ENCODE assay signal across 26 mouse cellular contexts in the genomic region with DNA sequence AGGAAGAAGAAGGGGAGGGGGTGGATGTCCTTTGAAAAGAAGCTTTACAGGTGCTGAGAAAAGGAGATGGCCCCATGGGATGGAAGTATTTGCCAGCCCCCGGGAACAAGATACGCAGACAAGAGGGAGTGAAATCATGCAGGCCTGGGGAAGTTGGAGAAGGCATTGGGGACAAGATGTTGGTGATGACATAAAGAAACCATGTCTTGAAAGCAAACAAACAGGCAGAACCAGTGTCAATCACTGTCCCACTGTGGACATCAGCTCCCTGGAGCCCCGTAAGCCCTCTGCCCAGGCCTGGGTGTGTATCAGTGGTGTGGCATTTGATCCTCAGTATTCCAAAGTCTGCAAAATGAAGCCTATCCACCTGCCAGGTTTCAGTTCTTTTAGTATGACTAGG.
DNase-seq lines count a peak whose midpoint lies in the region; ATAC-seq and TF ChIP-seq lines count a peak whose summit lies in the region.
"Had no signal": no experiment of that assay in that cellular context is flagged by ENCODE, and none has a peak within 500 bp of the region (broad histone marks: within the 10 kb centered on the region; RNA-seq: fewer than 3 reads in every experiment).

No protein-coding gene starts in this region.

- 63% methylated on average over 3 of the region's 3 CpGs for WGBS in heart, adult 2 months
- WGBS in heart, embryonic 11.5 days (ENCODE audit: insufficient replicate concordance) = 66% methylated on average over 3 of the region's 3 CpGs
- 54% methylated on average over 3 of the region's 3 CpGs for WGBS in lung, embryonic 16.5 days
- WGBS in intestine, embryonic 15.5 days = 62% methylated on average over 3 of the region's 3 CpGs
- 61% methylated on average over 3 of the region's 3 CpGs for WGBS in stomach, embryonic 15.5 days

- H3K36me3 ChIP-seq in heart, adult 2 months (ENCODE audit: control insufficient read depth, insufficient read depth, low read length) = peaks cover 60% of the 10 kb centered on the region
- H3K36me3 ChIP-seq in heart, embryonic 11.5 days (ENCODE audit: control insufficient read depth, insufficient read depth, low read length) = no peaks in the 10 kb centered on the region
- H3K36me3 ChIP-seq in lung, embryonic 16.5 days (ENCODE audit: control insufficient read depth, insufficient read depth, low read length) = no peaks in the 10 kb centered on the region
- H3K36me3 ChIP-seq in intestine, embryonic 15.5 days = no peaks in the 10 kb centered on the region; the same call in 1 of the 2 replicates
- H3K36me3 ChIP-seq in stomach, embryonic 15.5 days = no peaks in the 10 kb centered on the region
- H3K36me3 ChIP-seq: forebrain, embryonic 12.5 days; hindbrain, embryonic 12.5 days had no signal

- intact Hi-C loops in heart, adult 2 months (cut with DNase I) = loop anchor here (5.0 kb wide), 2 partner anchors 49 to 61 kb away; a partner anchor contains a TSS

- TF ChIP-seq POLR2A in heart, adult 2 months (IDR thresholded peaks at IDR 0.05; ENCODE audit: insufficient read depth, low read depth, low read length) = no peak

- H3K4me2 ChIP-seq in heart, embryonic 11.5 days = no peak overlapping the region
- no peak overlapping the region for H3K4me2 ChIP-seq in lung, embryonic 16.5 days (ENCODE audit: low read depth, low read length)
- no peak overlapping the region for H3K4me2 ChIP-seq in intestine, embryonic 15.5 days (replicated peaks)
- H3K4me2 ChIP-seq in stomach, embryonic 15.5 days = no peak overlapping the region
- H3K4me2 ChIP-seq: embryonic facial prominence, embryonic 12.5 days; forebrain, embryonic 12.5 days; hindbrain, embryonic 12.5 days; limb, embryonic 15.5 days had no signal

- no peak for TF ChIP-seq CTCF in heart, adult 2 months (IDR thresholded peaks at IDR 0.05)

- no peak for ATAC-seq in heart, embryonic 11.5 days (replicated peaks; ENCODE audit: insufficient number of reproducible peaks, low FRiP score, low TSS enrichment)
- ATAC-seq in lung, embryonic 16.5 days (ENCODE audit: low read depth) = no peak
- no peak for ATAC-seq in intestine, embryonic 15.5 days
- ATAC-seq in stomach, embryonic 15.5 days (ENCODE audit: insufficient read depth, low FRiP score, low read depth) = no peak
- ATAC-seq: midbrain, embryonic 16.5 days had no signal

- peaks cover 12% of the 10 kb centered on the region for H3K79me2 ChIP-seq in heart, adult 2 months (replicated peaks; ENCODE audit: control insufficient read depth, insufficient read depth, low read length)

- H3K27me3 ChIP-seq in heart, adult 2 months (ENCODE audit: control insufficient read depth, insufficient read depth, low read length) = no peaks in the 10 kb centered on the region
- no peaks in the 10 kb centered on the region for H3K27me3 ChIP-seq in heart, embryonic 11.5 days (ENCODE audit: control insufficient read depth, insufficient read depth, low read length)
- no peaks in the 10 kb centered on the region for H3K27me3 ChIP-seq in lung, embryonic 16.5 days (ENCODE audit: control insufficient read depth, insufficient read depth, low read depth, low read length)
- H3K27me3 ChIP-seq in intestine, embryonic 15.5 days (replicated peaks) = no peaks in the 10 kb centered on the region
- no peaks in the 10 kb centered on the region for H3K27me3 ChIP-seq in stomach, embryonic 15.5 days (replicated peaks)
- H3K27me3 ChIP-seq: embryonic facial prominence, embryonic 12.5 days; forebrain, embryonic 12.5 days; hindbrain, embryonic 12.5 days; limb, embryonic 15.5 days had no signal

- no peak overlapping the region for H3K9ac ChIP-seq in heart, adult 2 months (ENCODE audit: low read depth, low read length)
- H3K9ac ChIP-seq in heart, embryonic 11.5 days (ENCODE audit: low read depth, low read length) = no peak overlapping the region
- no peak overlapping the region for H3K9ac ChIP-seq in lung, embryonic 16.5 days (ENCODE audit: low read length)
- H3K9ac ChIP-seq in intestine, embryonic 15.5 days = no peak overlapping the region
- no peak overlapping the region for H3K9ac ChIP-seq in stomach, embryonic 15.5 days
- H3K9ac ChIP-seq: embryonic facial prominence, embryonic 12.5 days; forebrain, embryonic 12.5 days; hindbrain, embryonic 12.5 days; limb, embryonic 15.5 days; liver, embryonic 14.5 days had no signal

- peaks cover 39% of the 10 kb centered on the region for H3K4me1 ChIP-seq in heart, adult 2 months (ENCODE audit: control insufficient read depth, insufficient read depth, low read length)
- H3K4me1 ChIP-seq in heart, embryonic 11.5 days (ENCODE audit: control insufficient read depth, insufficient read depth, low read length) = peaks cover 41% of the 10 kb centered on the region
- H3K4me1 ChIP-seq in lung, embryonic 16.5 days (replicated peaks; ENCODE audit: control insufficient read depth, insufficient read depth, low read length) = peaks cover 40% of the 10 kb centered on the region
- H3K4me1 ChIP-seq in intestine, embryonic 15.5 days (replicated peaks) = peaks cover 38% of the 10 kb centered on the region
- H3K4me1 ChIP-seq in stomach, embryonic 15.5 days = peaks cover 14% of the 10 kb centered on the region

- no peak for TF ChIP-seq EP300 in heart, adult 2 months (IDR thresholded peaks at IDR 0.05; ENCODE audit: insufficient read depth, low read depth, low read length)

- DNase-seq in heart, adult 2 months = no peak
- DNase-seq in lung, postnatal 4 days = no peak
- DNase-seq in kidney, postnatal 14 days = no peak
- no peak for DNase-seq in urinary bladder, postnatal 36 days (ENCODE audit: low spot score in 2 of 2)
- DNase-seq: adrenal gland, postnatal 25 days; cerebellum, postnatal 14 days; heart, postnatal 10 days; kidney, adult 9 months; kidney, postnatal 25 days; left cerebral cortex, postnatal 4 days; lung, postnatal 36 days; right cerebral cortex, adult 18-20 months; thymus, adult 2 months had no signal

- no peaks in the 10 kb centered on the region for H3K9me3 ChIP-seq in heart, embryonic 11.5 days (replicated peaks; ENCODE audit: control insufficient read depth, low read length)
- no peaks in the 10 kb centered on the region for H3K9me3 ChIP-seq in lung, embryonic 16.5 days (ENCODE audit: control insufficient read depth, low read length)
- H3K9me3 ChIP-seq in intestine, embryonic 15.5 days = no peaks in the 10 kb centered on the region
- no peaks in the 10 kb centered on the region for H3K9me3 ChIP-seq in stomach, embryonic 15.5 days
- H3K9me3 ChIP-seq: embryonic facial prominence, embryonic 12.5 days; forebrain, embryonic 12.5 days; heart, embryonic 10.5 days; hindbrain, embryonic 12.5 days; limb, embryonic 15.5 days had no signal

- H3K4me3 ChIP-seq in heart, adult 2 months = no peak overlapping the region
- no peak overlapping the region for H3K4me3 ChIP-seq in heart, embryonic 11.5 days (ENCODE audit: low read depth, low read length)
- H3K4me3 ChIP-seq in lung, embryonic 16.5 days (ENCODE audit: low read length) = no peak overlapping the region
- no peak overlapping the region for H3K4me3 ChIP-seq in intestine, embryonic 15.5 days (replicated peaks)
- no peak overlapping the region for H3K4me3 ChIP-seq in stomach, embryonic 15.5 days (replicated peaks)
- H3K4me3 ChIP-seq: embryonic facial prominence, embryonic 12.5 days; erythroblast, embryonic 14.5 days; forebrain, embryonic 12.5 days; heart, embryonic 10.5 days; hindbrain, embryonic 12.5 days; limb, embryonic 15.5 days; myocyte had no signal

- peak overlapping the region; percentile 26 for H3K27ac ChIP-seq in heart, adult 2 months
- H3K27ac ChIP-seq in heart, embryonic 11.5 days (ENCODE audit: low read depth, low read length) = no peak overlapping the region
- peak overlapping the region; percentile 81; the same call in 1 of the 2 replicates for H3K27ac ChIP-seq in lung, embryonic 16.5 days (ENCODE audit: low read length)
- peak overlapping the region; percentile 79 for H3K27ac ChIP-seq in intestine, embryonic 15.5 days
- 0 out of 2 replicates have a peak overlapping the region, but pooled peaks have one; percentile 67 for H3K27ac ChIP-seq in stomach, embryonic 15.5 days
- H3K27ac ChIP-seq: embryonic facial prominence, embryonic 12.5 days; forebrain, embryonic 12.5 days; hindbrain, embryonic 12.5 days; liver, embryonic 14.5 days had no signal
